Mouse (Mus musculus): Measurements from ENCODE around the gene Avpr1a.

Avpr1a gene

DNA sequence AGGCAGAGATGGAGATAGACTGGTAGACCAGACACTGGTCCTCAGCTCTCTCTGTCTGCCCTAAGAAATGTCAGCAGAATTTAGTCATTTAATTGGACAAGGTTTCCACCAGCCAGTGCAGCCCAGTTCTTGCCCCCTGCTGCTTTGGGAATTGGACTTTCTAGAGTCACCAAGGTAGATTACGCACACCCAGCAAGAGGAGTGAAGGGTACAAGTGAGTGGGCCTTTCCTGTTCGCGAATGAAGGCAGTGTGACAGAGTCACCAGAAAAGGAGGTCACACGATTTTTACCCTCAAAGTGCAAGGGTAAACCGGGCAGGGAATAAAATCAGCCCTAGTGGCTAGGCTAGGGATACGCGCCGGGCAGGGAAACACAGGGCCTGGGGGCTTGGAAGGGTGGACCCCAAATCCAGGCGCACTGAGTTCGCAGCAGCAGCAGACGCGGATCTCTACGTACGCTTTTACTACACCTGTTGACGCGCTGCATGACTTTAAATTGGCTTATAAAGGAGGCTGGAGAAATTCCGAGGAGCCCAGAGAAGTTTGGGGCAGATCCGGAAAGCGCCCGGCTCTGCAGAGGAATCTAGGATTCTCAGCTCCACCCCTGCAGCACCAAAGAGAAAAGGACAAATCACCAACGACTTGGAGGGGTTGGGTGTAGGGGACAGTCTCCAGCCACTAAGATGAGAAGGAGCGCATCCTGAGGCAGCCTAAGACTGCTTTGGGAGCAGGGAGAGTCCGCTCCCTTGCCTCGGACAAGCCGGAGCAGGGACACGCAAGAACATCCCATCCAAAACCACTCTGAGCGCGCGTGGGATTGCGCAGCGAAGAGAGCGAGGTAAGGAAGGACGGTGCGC, at the start of gene Avpr1a:
Gene Avpr1a (plus strand): TSS at position 639 of the 856 bp plus-strand sequence.
- DNase-seq: no peak

DNA sequence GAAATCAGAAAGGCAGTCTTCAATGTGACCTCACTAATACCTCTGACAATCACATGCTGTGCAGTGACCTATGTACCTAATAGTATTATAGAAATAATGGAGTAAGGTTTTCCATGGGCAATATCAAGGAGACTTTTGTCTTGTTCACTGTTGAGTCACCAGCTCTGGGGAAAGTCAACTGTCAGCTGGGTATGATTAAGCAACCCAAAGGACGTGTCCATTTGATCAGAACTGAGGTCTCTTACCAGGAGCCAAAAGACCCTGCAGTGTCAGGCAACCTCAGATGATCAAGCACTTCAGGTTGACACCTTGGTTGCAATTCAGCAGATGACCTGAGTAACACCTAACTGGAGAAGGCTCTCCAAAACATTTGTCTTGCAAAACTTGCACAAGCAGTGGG, 46.0 kb upstream of the Avpr1a start:
- no peak for DNase-seq

DNA sequence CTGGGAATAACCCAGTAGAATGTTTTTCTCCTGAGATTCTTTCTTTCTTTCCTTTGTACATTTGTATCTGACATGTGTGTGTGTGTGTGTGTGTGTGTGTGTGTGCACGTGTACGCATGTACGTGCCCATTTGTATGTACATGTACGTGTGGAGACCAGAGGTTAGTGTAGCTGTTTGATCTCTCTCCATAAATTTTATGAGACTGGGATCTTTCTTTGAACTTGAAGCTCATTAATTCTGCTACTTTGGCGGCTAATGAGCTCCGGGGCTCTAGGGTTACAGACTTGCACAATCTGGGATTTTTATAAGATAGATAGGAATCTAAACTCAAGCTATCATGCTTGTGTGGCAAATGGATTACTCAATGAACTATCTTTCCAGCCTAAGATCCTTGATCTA, 42.0 kb upstream of the Avpr1a start:
- no peak for DNase-seq

DNA sequence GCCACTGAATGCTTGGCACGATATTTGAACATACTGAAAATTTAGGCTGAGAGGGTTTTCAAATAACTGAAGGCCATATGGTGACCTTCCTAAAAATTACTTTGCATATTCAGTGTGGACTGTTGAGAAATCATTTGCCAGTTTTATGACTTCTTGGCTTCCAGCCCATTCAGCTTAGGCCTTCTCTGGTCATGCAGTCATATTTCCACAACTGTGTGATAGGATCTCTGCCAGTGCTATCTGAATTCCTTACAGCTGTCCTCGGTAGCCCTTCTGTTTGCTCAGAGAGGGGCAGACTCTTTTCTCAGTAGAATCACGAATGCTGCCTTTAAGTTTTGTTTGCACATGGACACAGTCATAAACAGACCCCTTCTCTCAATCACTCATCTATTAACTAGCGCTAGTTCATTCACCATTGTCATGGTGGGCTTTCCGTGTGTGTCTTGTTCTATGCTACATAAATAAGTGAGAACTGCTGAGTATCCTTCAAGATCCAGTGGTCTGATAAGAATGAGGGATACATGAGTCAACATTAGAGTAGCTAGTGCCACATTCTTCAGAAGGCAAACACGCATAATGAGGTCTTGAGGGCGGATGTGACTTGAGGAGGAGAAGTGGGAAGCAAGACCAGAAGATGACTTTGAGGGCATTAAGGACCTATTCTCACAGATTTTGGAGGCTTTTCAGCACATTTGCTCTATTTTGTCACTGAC, 39.4 kb upstream of the Avpr1a start:
- DNase-seq: no peak

DNA sequence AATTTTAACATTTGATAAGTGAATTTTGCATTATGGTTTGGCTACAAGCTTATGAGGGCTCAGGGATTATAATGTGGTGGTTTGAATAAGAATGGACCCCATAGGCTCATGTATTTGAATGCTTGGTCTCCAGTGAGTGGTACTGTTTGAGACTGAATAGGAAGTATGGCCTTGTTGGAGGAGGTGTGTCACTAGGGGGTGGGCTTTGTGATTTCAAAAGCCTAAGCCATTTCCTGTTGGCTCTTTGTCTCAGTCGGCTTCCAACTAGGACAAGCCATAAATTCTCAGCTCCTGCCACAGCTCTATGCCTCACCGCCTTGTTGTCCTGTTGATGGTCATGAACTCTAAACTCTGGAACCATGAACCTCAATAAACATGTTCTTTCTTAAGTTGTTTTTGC, 37.5 kb upstream of the Avpr1a start:
- DNase-seq: no peak

DNA sequence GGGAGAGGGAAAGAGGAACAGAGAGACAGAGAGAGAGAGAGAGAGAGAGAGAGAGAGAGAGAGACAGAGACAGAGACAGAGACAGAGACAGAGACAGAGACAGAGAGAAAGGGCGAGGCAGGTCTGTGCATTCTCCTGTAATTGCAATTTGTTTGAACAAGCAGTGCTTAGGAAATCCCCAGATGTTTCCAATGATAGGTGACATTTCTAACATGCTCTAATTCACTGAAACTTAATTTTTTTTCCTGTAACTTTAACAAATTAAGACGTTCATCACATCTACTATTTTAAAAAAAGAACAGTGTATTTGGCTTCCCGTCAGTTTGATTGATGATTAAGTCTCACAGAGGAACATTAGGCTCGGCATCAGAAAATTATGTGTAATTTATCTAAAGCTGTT, 15.6 kb upstream of the Avpr1a start:
- no peak for DNase-seq

DNA sequence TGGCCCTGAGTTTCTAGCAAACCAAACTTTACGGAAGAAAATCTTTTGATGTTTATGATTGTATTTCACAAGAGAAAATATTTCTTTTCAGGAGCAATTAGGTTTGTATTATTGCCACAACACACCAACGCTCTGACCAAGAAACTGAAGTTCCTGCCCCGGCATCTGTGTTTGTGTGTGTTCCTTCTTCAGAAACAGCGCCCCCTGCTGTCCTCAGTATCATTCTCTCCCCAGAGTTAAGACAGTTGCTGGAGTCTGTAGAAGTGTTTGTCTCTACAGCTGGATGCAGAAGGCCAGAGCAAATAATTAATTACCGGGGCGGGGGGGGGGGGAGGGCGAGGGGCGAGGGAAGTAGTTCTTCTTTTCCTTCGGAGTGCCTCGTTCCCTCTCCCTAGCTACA, 1.0 kb upstream of the Avpr1a start:
- peak; percentile 24 to 73 for DNase-seq

DNA sequence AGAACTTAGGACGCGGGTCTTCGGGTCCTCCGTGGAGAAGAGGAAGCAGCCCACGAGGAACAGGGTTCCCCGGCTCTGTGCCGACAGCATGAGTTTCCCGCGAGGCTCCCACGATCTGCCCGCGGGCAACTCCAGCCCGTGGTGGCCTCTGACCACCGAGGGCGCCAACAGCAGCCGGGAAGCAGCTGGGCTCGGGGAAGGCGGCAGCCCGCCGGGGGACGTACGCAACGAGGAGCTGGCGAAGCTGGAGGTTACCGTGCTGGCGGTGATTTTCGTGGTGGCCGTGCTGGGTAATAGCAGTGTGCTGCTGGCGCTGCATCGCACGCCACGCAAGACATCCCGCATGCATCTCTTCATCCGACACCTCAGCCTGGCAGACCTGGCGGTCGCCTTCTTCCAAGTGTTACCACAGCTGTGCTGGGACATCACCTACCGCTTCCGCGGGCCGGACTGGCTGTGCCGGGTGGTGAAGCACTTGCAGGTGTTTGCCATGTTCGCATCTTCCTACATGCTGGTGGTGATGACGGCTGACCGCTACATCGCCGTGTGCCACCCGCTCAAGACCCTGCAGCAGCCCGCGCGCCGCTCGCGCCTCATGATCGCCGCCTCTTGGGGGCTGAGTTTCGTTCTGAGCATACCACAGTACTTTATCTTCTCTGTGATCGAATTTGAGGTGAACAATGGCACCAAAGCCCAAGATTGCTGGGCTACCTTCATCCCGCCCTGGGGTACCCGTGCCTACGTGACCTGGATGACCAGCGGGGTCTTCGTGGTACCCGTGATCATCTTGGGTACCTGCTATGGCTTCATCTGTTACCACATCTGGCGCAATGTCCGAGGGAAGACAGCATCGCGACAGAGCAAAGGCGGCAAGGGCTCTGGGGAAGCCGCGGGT, 665 bp downstream of the Avpr1a start:
- DNase-seq: peak; percentile 6 to 9

DNA sequence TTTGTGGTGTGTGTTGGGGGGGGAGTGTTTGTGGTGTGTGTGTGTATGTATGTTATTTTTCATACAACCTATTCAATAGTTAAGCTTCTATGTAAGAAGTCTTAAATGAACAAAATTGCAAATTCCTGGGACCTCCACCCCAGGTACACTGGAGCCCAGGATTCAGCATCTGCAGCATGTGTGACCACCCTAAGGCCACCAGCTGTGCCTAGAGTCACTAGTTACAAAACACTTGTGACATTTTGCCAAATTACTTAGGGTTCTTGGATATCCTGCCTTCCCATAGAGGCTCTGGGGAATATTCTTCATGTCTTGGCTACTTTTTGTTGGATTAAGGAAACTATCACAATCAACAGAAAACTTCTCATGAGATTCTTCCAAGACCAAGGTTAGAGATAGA, 1.6 kb downstream of the Avpr1a start:
- DNase-seq: no peak

DNA sequence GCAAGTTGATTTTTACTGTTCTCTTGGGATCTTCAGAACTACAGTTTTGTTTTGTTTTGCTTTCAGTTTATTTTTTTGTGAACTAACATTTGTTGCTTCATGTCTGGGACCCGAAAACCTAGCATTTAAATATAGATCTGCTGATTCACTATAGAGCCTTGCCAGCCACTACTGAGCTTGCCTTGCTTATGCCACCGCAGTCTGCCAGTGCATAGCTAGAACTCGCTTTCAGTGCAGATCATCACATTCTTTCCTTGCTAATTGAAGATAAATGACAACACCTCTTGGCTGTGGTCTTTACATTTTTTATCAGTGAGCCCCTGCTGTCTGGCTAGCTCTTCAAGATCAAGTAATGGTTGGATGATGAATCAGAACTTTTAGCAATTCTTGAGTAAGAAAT, 5.2 kb downstream of the Avpr1a start:
- DNase-seq: no peak

DNA sequence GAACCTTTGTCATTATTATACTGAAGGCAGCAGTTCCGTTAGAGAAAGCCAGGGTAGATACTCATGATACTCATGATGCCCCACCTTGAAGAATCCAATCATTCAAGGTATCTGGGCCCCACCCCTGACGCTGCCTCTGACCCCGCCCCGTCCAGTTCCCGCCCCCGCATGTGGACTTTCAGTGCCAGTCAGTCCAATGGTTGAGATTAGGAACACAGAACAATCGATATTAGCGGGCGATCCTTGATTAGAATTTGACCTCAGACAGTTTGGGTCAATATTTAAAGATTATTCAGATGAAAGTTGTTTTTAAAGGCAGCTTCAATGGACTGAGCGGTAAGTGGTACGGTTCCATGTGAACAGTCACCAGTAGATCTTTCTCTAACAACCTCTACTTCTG, 7.5 kb downstream of the Avpr1a start:
- DNase-seq: no peak

DNA sequence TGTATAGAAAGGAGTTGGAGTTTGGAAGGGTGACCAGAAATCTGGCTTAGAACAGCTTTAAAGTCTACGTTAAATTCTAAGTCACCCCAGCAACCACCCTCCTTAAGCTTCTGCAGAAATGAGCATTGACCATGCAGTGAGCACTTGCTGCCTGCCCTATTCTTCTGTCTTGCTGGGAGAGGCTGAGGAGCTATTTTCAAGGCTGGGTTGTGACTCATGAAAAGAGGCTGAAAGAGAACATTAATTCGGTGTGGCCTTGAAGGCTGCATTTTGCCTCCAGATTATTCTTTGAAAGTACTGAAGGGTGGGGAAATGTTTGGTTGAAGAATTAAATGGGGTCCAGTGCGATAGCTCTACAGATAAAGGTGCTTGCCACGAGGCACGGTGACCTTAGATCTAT, 28.5 kb downstream of the Avpr1a start:
- DNase-seq: no peak

DNA sequence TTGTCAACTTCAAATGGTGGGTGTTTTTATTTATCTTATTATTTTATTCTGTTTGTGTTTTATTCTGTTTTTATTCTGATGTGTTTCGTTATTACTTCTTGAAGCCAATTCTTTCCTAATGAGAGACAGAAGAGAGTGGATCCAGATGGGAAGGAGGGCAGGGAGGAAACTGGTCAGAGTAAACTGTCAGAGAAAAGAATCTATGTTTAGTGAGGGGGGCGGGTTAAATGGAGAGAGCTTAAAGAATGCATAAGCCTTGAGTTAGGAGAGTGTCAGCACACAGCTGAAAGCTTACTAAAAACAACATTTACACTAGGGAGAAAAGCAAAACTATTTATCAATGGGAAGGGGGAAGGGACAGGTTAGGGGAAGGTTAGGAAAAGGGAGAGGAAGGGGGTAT, 50.3 kb downstream of the Avpr1a start:
- DNase-seq: no peak

DNA sequence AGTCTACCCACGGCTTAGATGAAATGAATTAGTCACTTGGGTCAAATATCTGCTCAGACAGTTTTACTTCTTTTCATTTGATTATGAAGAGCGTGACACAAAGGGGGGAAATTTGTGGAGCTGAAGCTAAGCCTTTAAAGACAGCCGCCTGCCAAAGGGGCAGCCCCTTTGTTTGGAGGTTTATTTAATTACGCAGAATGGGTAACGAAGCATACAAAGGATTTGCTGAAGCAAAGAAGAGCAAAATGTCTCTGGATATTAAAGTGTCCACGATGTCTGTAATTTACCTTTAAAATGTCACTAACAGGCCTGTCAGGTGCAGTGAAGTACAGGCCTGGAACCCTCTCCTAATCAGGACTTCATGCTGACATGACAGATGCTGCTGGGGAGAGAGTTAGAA, 51.0 kb downstream of the Avpr1a start:
- DNase-seq: no peak

Data from cerebellum, postnatal 25 days (tissue).